Mouse (Mus musculus) myocyte (in vitro differentiated cells): ENCODE measurements around the gene Ank3.

Experiments
- MYOG ChIP-seq, 3 experiments: IDR thresholded peaks; one replicate each; pipeline ENCODE4 v1.6.1; 2011; ENCODE audit warnings: control low read depth in 2 of 3, low read depth in 2 of 3, mild to moderate bottlenecking in 2 of 3; ENCODE audit not compliant: insufficient read length in 2 of 3, control insufficient read depth in 1 of 3, insufficient read depth in 1 of 3
- POLR2A ChIP-seq: IDR thresholded peaks from one replicate; pipeline ENCODE4 v1.6.1; 2011; ENCODE audit warnings: low read depth, mild to moderate bottlenecking, control low read depth, moderate library complexity; ENCODE audit not compliant: insufficient read length
- POLR2AphosphoS2 ChIP-seq: IDR thresholded peaks from one replicate; pipeline ENCODE4 v1.6.1; 2011; ENCODE audit warnings: low read depth, control low read depth; ENCODE audit not compliant: insufficient read length

- TF ChIP-seq POLR2AphosphoS2 (no peak), MYOG (IDR thresholded peaks at IDR 0.05; ENCODE audit: control insufficient read depth in 1 of 3, insufficient read depth in 1 of 3, insufficient read length in 2 of 3, low read depth in 2 of 3) (no peak), POLR2A (no peak)
These were observed 222.3 kb downstream of the Ank3 start for GRCm38 (mm10) chr10:69620692-69621382.
